Mouse (Mus musculus): ENCODE measurements around the gene Erbin. TPM values are rescaled to one million over a fixed set of nuclear protein-coding genes. Genes with fewer than 3 reads are reported as not detected.

Gene Erbin
- polyA plus RNA-seq (2012; rRNA removed; ENCODE audit: low replicate concordance) = 6.4 and 12.3 TPM in 2 replicates

DNA sequence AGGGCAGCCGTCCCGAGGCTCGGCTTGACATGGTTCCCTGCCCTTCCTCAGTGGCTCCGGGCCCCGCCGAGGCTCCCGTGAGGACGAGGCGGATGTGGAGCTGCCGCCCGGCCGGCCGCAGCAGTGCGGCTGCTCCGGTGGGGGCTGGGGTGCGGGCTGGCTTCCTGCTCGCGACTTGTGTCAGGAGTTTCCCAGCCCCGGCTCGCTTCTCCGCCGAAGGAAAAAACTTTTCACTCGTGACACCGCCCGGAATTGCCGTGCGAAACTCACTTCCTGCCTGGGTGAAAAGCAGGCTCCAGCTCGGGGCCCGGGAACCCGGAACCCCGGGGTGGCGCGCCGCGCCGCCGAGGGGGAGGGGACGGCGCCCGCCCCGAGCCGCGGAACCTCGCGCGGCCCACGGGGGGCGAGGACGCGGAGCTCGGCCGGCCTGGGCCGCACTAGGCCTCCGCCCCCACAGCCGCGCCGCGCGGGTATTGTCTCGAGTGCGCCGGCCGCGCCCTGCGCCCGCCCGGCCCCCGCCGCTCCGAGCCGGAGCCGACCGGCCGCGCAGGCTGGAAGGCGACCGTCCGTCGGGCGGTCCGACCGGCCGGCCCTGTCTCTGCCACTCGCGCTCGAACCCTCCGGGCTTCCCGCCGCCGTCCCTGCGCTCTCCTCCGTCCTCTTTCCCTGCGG is at the start of gene Erbin:
TSS of gene Erbin (minus strand) at position 254 of the 672 bp plus-strand sequence.

DNA sequence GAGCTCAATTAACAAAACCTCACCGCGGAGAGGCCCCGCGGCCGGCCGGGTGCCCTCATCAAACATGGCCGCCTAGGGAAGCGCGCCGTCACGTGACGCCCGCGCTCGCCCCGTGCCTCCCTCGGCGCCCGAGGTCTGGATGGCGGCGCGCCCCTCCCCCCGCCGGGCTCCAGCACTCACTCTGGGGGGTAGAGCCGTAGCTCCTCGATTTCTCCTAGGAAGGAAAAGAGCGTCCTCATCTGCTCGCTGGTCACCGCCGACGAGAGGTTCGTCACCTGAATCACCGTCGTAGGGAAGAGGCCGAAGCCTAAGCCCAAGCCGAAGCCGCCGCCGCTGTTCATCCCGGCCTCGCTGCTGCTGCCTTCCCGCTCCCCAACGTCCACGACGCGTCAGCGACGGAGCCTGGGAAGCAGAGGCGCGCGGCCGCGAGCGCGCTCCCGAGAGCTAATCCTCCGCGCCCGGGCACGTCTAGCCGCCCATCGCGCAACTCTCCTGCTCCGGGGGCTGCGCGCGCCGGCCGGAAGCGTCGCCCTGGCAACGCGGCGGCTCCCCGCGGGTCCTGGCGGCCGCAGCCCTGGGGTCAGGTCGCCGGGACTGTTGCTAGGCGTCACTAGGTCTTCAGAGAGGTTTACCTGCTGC is 146.1 kb downstream of the Erbin start, which contains the start of gene Srek1:
TSS of gene Srek1 (minus strand) at position 490 of the 639 bp plus-strand sequence.

Other genes starting within 250 kb of the Erbin start
- 29.8 and 60.7 TPM in 2 replicates for gene Srek1, start 145.9 kb downstream of the Erbin start, polyA plus RNA-seq (2012; rRNA removed; ENCODE audit: low replicate concordance)
- gene Nln, start 189.1 kb upstream of the Erbin start, polyA plus RNA-seq (2012; rRNA removed; ENCODE audit: low replicate concordance) = 11.2 and 11.7 TPM in 2 replicates
- gene Sgtb, start 189.2 kb upstream of the Erbin start, polyA plus RNA-seq (2012; rRNA removed; ENCODE audit: low replicate concordance) = 1.1 and 1.5 TPM in 2 replicates